20 mouse cellular contexts compared by ENCODE assay signal in the genomic region with DNA sequence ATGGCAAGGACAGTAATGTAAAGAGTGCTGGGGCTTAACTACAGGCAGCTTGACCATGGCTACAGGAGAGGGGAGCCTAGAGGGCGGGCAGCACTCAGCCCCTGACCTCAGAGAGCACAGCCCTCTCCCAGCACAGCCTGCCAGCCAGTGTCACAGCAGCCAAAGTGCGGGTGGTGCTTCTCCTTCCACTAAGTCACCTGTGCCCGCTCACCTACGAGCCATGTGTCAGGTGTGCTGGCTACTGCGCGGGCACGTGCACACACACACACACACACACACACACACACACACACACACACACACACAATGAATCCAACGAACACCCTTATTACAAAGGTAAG.
DNase-seq lines count a peak whose midpoint lies in the region; ATAC-seq and TF ChIP-seq lines count a peak whose summit lies in the region.
"Had no signal": no experiment of that assay in that cellular context is flagged by ENCODE, and none has a peak within 500 bp of the region (broad histone marks: within the 10 kb centered on the region; RNA-seq: fewer than 3 reads in every experiment).

No protein-coding gene starts in this region.

- peaks cover 3% of the 10 kb centered on the region; the same call in 1 of the 2 replicates for H3K4me1 ChIP-seq in lung, embryonic 14.5 days (ENCODE audit: insufficient read depth)
- peaks cover 15% of the 10 kb centered on the region for H3K4me1 ChIP-seq in lung, adult 2 months (ENCODE audit: control insufficient read depth, insufficient read depth, low read length)
- H3K4me1 ChIP-seq in lung, embryonic 16.5 days (replicated peaks; ENCODE audit: control insufficient read depth, insufficient read depth, low read length) = peaks cover 18% of the 10 kb centered on the region
- no peaks in the 10 kb centered on the region for H3K4me1 ChIP-seq in megakaryocyte, embryonic 14.5 days
- H3K4me1 ChIP-seq: embryonic facial prominence, embryonic 15.5 days; forebrain, embryonic 12.5 days had no signal

- H3K4me2 ChIP-seq in lung, embryonic 14.5 days = peak overlapping the region; percentile 35; the same call in 1 of the 2 replicates
- no peak overlapping the region for H3K4me2 ChIP-seq in lung, embryonic 16.5 days (ENCODE audit: low read depth, low read length)
- H3K4me2 ChIP-seq: embryonic facial prominence, embryonic 13.5 days; embryonic facial prominence, embryonic 15.5 days; forebrain, embryonic 12.5 days had no signal

- no peaks in the 10 kb centered on the region for H3K9me3 ChIP-seq in lung, embryonic 14.5 days (ENCODE audit: low read depth, low read length)
- H3K9me3 ChIP-seq in lung, embryonic 16.5 days (ENCODE audit: control insufficient read depth, low read length) = no peaks in the 10 kb centered on the region
- H3K9me3 ChIP-seq in megakaryocyte, embryonic 14.5 days = no peaks in the 10 kb centered on the region
- H3K9me3 ChIP-seq: embryonic facial prominence, embryonic 13.5 days; embryonic facial prominence, embryonic 15.5 days; forebrain, embryonic 10.5 days; forebrain, embryonic 12.5 days had no signal

- TF ChIP-seq CTCF in lung, embryonic 14.5 days (IDR thresholded peaks at IDR 0.05; ENCODE audit: low read depth) = no peak
- no peak for TF ChIP-seq CTCF in lung, adult 2 months (IDR thresholded peaks at IDR 0.05; ENCODE audit: insufficient read depth, low read length)

- H3K27ac ChIP-seq in lung, embryonic 14.5 days (ENCODE audit: low read depth) = peak overlapping the region; percentile 63
- peak overlapping the region; percentile 83 for H3K27ac ChIP-seq in lung, embryonic 16.5 days (ENCODE audit: low read length)
- H3K27ac ChIP-seq: embryonic facial prominence, embryonic 13.5 days; embryonic facial prominence, embryonic 15.5 days; forebrain, embryonic 10.5 days; forebrain, embryonic 12.5 days had no signal

- 86% methylated on average over 8 of the region's 8 CpGs for WGBS in lung, embryonic 14.5 days
- 71% methylated on average over 8 of the region's 8 CpGs for WGBS in lung, adult 2 months
- 85% methylated on average over 8 of the region's 8 CpGs for WGBS in lung, embryonic 16.5 days

- no peak for TF ChIP-seq POLR2A in lung, adult 2 months (IDR thresholded peaks at IDR 0.05; ENCODE audit: borderline replicate concordance, extremely low read depth, low read depth, low read length)

- ATAC-seq in lung, embryonic 14.5 days (ENCODE audit: insufficient read depth) = peak; percentile 62; the same call in 1 of the 2 replicates
- ATAC-seq in lung, embryonic 16.5 days (ENCODE audit: low read depth) = peak; percentile 68
- ATAC-seq in megakaryocyte, adult 5-6 weeks (ENCODE audit: poor library complexity, severe bottlenecking) = no peak
- ATAC-seq: CD4-positive, CD25-positive, alpha-beta regulatory T cell, adult 4 months; forebrain, embryonic 14.5 days had no signal

- peaks cover 75% of the 10 kb centered on the region for H3K36me3 ChIP-seq in lung, embryonic 14.5 days (ENCODE audit: insufficient read depth)
- peaks cover 43% of the 10 kb centered on the region for H3K36me3 ChIP-seq in lung, embryonic 16.5 days (ENCODE audit: control insufficient read depth, insufficient read depth, low read length)
- peaks cover 17% of the 10 kb centered on the region for H3K36me3 ChIP-seq in megakaryocyte, embryonic 14.5 days (replicated peaks; ENCODE audit: low read length)

- no peak overlapping the region for H3K9ac ChIP-seq in lung, embryonic 14.5 days
- no peak overlapping the region for H3K9ac ChIP-seq in lung, embryonic 16.5 days (ENCODE audit: low read length)
- H3K9ac ChIP-seq: embryonic facial prominence, embryonic 13.5 days; embryonic facial prominence, embryonic 15.5 days; forebrain, embryonic 12.5 days had no signal

- H3K4me3 ChIP-seq in lung, embryonic 14.5 days (ENCODE audit: low read depth, low read length) = no peak overlapping the region
- H3K4me3 ChIP-seq in lung, adult 2 months (replicated peaks; ENCODE audit: extremely low read depth, low read depth, low read length) = no peak overlapping the region
- no peak overlapping the region for H3K4me3 ChIP-seq in lung, embryonic 16.5 days (ENCODE audit: low read length)
- peak overlapping the region; percentile 33 for H3K4me3 ChIP-seq in megakaryocyte, embryonic 14.5 days (replicated peaks)
- H3K4me3 ChIP-seq: embryonic facial prominence, embryonic 13.5 days; embryonic facial prominence, embryonic 15.5 days; erythroblast, embryonic 14.5 days; forebrain, embryonic 10.5 days; forebrain, embryonic 12.5 days had no signal

- DNase-seq in heart, adult 11 months = peak; percentile 64
- no peak for DNase-seq in heart, adult 9 months (ENCODE audit: low spot score in 2 of 2)
- no peak for DNase-seq in lung, embryonic 14.5 days
- DNase-seq in lung, adult 2 months = no peak
- DNase-seq in lung, adult 18-20 months = no peak
- DNase-seq: B cell, adult 2 months; cerebellum, adult 11 months; cerebellum, adult 8-10 months; embryo, embryonic 11 days had no signal

- no peaks in the 10 kb centered on the region for H3K27me3 ChIP-seq in lung, embryonic 14.5 days (ENCODE audit: insufficient read depth, low read length)
- no peaks in the 10 kb centered on the region for H3K27me3 ChIP-seq in lung, embryonic 16.5 days (ENCODE audit: control insufficient read depth, insufficient read depth, low read depth, low read length)
- no peaks in the 10 kb centered on the region for H3K27me3 ChIP-seq in megakaryocyte, embryonic 14.5 days (replicated peaks)
- H3K27me3 ChIP-seq: CH12.LX; embryonic facial prominence, embryonic 13.5 days; embryonic facial prominence, embryonic 15.5 days; forebrain, embryonic 12.5 days had no signal
